Mouse (Mus musculus): Measurements from ENCODE around the gene Vamp1.

The Vamp1 gene

DNA sequence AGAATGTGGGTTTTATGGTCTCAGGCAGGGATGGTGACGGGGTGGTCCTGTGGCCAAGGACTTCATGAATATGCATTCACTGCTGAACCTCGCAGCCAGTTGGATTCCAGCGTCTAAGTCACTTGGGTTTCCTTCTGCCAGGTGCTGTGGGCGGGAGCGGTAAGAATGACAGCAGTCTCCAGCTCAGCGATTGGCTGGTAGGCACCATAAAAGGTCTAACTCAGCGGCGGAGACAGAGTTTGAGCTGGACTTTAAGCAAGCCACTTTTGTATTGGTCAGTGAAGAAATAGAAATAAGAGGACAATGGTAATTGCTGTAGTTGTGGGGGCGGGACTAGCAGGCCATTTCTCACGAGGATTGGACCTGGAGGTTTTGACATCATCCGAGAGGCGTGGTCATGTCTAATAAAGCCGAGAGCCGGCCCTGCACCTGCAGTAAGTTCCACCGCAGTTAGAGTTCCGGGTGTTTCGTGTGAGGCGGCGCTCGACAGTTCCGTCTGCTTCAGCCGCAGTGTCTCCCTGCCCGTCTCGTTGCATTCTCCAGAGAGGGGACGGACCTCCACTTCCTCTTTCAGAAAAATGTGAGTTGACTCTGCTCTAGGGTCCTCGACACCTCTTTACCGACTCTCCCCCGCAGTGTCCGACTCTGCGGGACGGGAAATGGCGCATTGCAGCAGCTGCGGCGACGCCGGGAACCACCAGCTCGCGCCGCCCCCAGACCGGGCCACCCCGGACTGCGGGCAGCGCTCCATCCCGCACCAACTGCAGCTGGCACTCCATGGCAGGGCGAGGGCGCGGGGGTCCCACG lies at the start of gene Vamp1:
Gene Vamp1 (plus strand): TSS at position 404 of the 807 bp plus-strand sequence.
- DNase-seq (ENCODE audit: low spot score in 2 of 2): peak; percentile 90 to 92

DNA sequence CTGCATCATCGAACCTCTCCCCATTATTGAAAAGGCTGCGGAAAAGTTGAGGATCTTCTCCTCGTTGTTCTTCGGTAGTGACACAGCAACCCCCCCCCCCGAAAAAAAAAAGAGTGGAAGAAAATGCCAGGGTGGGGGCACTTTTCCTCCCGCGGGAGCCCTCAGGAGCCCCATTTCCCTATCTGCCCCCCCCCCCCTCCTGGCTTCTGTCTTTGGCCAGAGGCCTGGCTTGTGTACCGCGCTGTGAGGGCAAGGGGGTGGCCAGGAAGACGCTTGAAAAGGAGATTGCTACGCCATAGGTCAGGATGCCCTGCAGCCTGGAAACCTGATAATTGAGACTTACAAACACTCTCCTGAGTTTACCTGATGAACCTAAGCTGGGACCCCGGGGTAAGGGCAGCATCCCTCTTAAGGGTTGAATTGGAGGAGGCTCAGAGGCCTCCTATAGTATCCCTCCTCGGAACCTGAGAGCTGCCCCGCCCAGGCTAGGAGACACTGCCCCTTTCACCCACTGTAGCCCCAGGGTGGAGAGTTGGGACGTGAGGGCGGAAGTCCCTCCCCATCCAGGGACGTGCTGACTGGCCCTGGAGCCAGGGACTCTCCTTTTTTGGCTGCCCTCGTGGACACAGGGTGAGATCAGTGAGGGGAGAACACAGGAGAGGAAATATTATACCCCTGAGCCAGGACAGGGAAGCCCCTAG lies 49.1 kb upstream of the Vamp1 start, which contains the start of gene Gapdh:
Gene Gapdh (minus strand): TSS at position 417 of the 701 bp plus-strand sequence.
- DNase-seq (ENCODE audit: low spot score in 2 of 2): peak; percentile 72 to 88

DNA sequence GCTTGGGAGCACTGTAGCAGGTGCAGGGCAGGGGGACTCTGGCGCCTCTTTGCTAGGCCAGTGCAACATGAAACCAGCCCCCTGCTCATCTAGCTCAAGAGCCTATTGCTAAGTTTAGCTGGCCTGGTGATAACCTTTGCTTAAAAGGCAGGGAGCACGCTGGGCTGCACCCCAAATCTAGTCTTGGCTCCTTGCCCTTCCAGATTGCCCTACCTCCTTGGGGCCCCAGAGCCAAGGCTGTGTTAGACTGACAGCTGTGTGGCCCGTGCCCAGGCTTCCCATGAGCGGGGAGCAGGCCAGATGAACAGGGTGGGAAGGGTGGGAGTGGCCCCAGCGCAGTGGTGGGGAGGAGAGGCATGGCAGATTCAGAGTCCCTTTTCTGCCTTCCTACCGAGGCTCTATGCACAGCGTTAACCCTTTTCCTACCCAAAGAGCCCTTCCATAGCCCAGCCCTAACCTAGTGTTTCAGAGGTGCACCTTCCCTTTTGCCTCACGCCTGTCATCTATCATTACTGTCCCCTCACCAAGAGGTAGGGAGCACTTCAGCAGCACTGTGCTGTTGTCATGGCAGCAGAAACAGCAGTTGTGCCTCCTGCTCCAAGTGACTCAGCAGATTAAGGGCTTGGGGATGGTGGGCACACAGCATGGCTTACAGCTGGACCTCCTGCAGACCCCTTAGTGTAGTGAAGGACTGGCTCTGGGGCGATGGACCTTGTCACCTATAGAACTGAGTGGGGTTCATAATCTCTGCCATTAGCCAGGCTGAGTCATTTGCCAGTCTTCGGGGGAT lies 48.3 kb upstream of the Vamp1 start:
- DNase-seq (ENCODE audit: low spot score in 2 of 2): no peak

DNA sequence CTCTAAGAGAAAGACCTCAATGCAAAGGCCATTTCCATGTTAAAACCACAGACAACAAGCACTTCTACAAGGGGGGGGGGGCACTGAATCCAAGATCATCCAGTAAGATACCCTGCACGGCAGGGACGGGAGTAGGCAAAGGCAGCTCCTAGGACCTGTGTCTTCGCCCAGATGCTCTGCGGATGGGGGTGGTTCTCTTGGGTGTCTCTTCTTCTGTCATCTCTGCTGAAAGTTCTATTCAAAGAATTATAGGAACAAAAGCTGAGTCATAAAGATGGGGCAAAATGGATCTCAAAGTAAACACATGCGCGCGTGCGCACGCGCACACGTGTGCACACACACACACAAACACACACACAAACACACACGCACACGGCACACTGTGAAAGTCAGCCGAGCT lies 47.3 kb upstream of the Vamp1 start:
- no peak for DNase-seq (ENCODE audit: low spot score in 2 of 2)

DNA sequence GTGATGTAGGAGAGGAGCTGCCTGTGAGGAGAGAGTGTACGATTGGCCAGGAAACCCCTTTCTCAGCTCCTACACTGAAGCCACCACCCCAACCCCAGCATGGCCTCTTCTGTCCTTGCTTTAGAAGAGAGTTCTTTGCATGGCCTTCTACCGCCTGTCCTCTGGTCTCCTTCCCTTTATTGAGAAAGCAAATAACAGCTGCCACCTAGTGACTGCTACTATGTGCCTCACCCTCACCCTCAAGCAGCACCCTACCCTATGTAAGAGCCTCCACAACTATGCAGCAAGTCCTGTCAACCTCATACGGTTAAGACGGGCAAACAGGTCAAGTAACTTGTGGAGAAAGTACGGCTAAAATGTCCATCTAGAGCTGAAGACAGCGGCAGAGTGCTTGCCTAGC lies 45.2 kb upstream of the Vamp1 start:
- DNase-seq (ENCODE audit: low spot score in 2 of 2): no peak

DNA sequence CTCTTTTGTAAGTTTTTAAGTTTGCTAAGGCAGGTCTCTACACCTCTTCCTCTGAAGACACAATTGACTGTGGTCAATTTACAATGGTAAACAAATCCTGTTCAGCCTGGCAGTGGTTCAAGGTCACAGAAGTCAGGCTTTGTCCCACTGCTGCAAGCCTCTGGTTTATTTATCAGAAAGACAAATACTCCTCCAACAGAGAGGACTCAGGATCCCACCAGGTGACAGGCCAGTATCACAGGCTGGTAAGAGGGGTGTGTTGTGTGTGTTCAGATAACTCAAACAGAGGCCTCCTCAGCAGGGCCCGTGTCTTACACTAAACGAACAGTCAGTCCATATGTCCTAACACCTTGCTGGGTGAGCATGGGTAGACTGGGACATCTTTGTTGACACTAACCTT lies 42.9 kb upstream of the Vamp1 start:
- DNase-seq (ENCODE audit: low spot score in 2 of 2): no peak

DNA sequence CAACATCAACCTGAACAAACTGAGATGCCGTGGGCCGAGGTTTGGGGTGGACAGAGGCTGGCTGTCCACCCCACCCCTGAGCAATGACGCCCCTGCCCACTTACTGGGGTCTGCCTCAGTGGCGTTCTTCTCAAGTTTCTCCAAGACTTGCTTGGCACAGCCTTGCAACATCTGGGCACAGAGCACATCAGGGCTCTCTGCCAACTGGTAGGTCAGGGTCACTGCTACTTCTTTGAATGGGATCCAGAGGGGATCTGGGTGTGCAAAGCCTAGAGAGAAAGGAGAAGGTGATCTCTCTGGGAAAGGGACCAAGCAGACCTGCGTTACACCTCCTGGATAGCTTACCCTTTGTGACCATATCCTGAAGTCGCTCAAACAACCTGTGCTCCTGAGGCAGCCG lies 42.1 kb upstream of the Vamp1 start:
- DNase-seq (ENCODE audit: low spot score in 2 of 2): no peak

DNA sequence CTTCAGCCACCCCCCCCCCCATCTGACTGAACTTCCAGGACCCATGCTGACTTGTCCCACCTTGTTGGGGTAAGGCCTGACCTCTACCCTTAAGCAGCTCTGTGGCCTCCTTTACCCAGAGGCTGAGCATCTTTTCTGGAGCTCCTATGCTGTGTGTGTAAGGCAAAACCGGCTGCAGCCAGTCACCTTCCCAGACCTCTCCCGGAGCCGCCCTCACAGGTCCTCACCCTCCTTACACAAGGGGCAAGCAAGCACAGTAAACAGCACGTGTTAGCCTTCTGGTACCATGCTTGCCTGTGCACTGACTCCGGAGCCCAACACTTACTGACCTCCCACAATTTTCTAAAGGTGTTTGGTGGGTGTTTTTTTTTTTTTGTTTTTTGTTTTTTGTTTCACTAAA lies 39.9 kb upstream of the Vamp1 start:
- DNase-seq (ENCODE audit: low spot score in 2 of 2): no peak

DNA sequence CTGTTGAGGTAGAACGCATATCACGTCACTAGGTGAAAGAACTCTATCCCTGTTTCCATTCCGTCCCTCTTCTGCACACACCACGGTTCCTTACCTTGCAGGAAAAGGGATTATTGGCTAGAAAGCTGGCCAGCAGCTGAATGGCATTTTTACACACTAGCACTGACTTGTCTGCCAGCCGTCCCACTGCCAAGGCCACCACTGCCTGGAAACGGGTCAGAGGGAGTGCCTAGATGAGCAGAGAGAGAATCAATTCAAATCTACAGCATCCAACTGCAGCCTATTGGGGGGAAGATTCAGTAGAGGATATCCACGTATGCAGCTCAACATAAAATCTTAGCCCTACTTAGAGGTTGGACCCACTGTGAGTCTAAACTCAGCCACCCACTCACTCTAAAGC lies 35.8 kb upstream of the Vamp1 start:
- DNase-seq (ENCODE audit: low spot score in 2 of 2): no peak

DNA sequence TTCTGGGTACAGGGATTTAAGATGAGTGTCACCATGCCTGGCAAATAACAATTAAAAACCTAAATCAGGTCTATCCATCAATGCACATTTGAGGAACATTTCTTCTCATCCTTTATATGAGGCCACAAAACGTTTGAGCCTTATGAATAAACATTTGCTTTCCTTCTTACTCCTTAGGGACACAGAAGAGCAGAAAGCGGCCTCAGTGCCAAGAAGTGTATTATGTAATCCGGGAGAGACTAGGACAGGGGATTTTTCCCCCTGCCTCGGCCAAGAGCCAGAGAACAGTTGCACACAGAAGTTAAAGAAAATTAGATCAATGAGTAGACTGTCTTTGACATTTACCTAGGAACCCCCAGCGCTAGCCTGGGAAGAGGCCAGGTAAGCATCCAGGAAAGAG lies 33.2 kb upstream of the Vamp1 start:
- no peak for DNase-seq (ENCODE audit: low spot score in 2 of 2)

DNA sequence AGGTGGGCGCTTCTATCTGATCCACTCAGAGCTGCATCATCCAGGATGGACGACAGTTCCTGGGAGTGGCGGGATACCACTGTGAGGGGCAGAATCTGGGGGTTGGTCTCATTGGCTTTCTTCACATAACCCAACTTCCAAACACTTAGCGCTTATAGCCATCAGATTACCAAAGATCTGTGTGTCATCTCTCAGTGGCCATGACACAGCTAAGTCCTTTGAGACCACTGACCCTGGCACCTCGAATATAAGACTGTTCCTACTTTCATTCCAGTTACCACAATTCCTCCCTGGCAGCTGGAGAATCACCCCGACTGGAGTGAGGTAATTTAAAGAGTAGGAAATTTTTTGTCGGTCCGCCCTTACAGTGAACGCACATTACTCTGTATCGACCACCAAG lies 29.1 kb upstream of the Vamp1 start:
- DNase-seq (ENCODE audit: low spot score in 2 of 2): no peak

DNA sequence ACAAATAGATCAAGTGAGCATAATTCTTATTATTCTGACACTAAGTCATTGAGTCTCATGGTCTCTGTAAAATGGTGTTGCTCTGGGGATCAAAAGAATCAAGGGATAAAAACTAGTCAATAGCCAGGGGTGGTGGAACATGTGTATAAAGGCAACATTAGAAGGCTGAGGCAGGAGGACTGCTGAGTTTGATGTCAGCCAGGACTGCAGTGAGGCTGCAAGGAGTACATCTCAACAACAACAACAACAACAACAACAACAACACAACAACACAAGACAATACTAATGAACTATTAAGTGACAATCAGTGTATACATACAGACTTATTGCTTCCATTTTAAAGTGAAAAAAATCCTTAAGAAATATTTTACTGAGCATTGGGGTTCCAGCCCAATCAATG lies 24.5 kb upstream of the Vamp1 start:
- no peak for DNase-seq (ENCODE audit: low spot score in 2 of 2)

DNA sequence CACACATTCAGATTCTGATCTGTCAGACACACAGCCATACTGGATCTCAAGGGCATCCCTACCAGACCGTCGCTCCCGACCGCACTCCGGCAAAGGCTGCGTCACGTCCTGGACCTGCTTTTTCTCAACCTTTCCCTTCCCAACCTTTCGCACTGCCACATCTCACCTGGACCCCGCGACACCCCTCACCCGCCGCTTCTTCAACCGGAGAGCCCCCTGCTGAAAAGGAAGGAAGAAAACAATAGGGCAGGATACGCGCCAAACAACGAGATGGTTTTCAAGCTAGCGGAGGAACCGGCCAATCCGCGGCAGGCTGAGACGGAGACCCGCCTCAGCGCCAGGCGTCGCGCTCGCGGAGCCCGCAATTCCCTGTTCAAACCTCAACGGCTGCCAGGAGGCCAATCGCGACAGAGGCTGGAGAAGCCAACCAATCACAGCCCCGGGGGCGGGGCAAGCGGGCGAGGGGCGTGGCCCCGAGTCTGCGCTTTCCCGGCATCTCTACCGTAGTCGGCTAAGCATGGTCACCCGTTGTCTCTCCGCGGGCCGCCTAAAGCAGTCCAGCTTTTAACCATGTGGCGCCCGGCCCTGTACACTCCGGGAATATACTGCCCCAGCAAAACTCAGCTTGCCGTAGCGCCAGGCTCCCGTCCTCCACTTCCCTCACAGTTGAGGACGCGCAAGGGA lies 23.9 kb upstream of the Vamp1 start, which contains the start of the genes Ncapd2 and Mrpl51:
Gene Ncapd2 (minus strand): TSS at position 370 of the 684 bp plus-strand sequence.
Gene Mrpl51 (plus strand): TSS at position 470 of the 684 bp plus-strand sequence.
- peak; percentile 94 to 95 for DNase-seq (ENCODE audit: low spot score in 2 of 2)

DNA sequence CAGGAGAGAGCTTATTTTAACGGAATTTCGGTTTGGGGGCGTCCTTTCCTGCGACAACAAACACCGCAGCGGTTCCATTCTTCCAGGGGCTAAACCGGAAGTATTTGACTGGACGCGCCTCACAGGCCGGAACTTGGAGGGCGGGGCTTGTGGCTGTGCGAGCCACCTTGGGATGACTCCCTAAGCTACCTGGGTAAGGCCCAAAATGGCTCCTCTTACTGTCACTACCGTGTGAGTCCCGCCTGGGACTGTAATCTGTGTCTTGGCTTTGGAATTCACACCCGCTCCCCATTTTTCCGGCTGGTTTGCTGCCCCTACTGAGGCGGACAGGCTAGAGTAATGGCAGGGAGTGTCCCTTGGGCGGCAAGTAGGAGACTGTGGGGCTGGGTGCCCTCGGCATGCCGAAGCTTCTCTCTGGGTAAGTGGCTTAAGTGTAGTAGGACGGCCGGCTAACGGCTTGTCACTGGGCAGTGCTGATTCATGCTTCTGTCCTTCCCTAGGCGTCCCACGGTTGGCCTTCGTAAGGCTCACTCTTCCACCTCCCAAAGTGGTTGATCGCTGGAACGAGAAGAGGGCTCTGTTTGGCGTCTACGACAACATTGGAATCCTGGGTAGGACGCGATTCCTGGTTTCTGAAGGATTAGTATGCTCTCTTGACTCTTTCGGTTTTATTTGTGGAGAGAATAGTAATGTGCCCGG lies 23.2 kb upstream of the Vamp1 start:
- DNase-seq (ENCODE audit: low spot score in 2 of 2): peak; percentile 85 to 86

DNA sequence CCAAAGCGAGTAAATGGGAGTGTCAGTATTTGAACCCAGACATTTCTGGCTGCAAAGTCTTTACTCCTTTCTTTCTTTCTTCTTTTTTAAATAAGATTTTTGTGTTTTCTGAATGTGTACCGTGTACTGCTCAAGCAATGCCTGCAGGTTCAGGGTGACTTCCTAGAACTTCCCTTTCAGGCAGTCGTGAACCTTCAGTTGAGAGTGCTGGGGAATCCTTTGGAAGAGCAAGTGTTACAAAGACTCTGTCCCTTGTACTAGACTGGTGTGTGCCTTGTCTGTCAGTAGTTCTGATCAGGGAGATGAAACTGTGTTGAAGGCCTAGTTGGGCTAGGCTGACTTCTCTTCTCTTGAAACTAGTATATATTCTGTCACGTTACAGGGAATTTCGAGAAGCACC lies 22.5 kb upstream of the Vamp1 start:
- DNase-seq (ENCODE audit: low spot score in 2 of 2): no peak

DNA sequence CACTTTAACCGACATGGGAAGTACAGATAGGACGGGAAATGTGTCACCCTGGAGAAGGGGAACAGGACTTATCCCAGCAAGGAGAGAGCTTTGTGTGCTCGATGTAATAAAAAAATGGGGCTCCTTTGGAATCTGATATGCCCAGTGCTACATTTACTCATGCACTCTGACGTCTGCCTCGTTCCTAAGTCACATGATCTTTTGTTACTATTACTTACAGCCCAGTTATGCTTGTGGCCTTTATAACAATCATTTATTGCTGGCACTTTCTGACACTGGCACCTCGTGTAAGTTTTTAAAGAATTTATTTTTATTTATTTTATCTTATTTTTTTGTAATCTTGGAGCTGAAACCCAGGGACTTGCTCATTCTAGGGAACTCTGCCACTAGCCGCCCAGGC lies 22.0 kb upstream of the Vamp1 start:
- no peak for DNase-seq (ENCODE audit: low spot score in 2 of 2)

DNA sequence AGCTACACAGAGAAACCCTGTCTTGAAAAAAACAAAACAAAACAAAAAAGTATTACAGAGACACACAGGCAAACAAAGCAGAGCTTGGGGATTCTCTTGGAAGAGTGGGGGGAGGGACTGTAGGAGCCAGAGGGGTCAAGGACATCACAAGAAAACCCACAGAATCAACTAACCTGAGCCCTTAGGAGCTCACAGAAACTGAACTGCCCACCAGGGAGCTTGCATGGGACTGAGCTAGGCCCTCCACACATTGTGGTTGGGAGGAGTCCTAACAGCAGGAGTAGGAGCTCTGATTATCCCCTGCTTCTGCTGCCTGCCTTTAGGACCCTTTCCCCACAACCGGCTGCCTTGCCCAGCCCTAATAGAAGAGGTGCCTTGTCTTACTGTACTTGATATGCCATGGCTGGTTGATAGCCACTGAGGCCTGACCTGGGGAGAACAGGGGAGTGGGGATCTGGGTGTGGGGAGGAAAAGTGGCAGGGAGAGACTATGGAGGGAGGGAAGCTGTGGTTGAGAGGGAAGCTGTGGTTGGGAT lies 19.7 kb upstream of the Vamp1 start:
- DNase-seq (ENCODE audit: low spot score in 2 of 2): no peak

DNA sequence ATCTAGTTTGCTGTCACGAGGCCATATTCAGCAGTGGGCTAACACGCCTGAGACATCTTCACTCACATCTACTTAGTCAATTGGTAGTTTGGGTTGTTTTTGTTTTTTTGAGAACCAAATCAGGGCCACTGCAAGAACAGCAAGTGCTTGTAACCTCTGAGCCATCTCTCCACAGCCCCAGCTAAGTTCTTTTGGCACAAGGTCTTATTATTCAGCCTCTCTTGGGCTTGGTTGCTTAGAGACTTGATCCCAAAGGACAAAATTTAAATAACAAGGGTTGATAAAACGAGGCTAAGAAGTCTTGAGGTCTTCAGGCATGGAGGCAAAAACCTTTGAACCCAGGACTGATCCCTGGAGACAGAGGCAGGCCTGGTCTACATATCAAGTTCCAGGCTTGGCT lies 19.1 kb upstream of the Vamp1 start:
- DNase-seq (ENCODE audit: low spot score in 2 of 2): no peak

DNA sequence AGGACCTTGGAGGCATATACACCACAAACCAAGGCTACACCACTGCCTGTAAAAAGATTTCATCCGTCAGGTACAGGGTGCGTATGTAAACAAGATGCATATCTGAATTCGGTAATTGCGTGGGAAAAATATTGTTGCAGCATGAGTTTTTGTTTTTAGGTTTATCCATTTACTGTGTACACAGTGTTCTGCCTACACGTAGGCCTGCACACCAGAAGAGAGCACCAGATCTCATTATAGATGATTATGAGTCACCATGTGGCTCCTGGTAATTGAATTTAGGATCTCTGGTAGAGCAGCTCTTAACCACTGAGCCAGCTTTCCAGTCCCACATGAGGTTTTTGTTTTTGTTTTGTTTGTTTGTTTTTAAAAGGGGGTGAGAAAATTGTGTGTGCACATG lies 18.2 kb upstream of the Vamp1 start:
- no peak for DNase-seq (ENCODE audit: low spot score in 2 of 2)

DNA sequence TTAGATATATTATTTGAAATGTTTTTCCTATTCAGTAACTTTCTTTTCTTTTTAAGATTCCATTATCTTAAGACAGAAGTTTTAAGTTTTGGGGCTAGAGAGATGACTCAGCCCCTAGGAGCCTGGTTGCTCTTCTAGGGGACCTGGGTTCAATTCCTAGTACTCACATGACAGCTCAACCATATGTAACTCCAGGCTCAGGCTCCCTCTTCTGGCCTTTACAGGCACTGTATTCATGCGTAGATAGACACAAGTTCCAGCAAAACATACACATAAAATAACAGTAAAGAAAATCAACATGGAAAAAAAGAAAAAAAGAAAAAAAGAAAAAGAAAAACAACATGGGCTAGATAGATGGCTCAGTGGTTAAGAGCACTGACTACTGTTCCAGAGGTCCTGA lies 4.9 kb upstream of the Vamp1 start:
- no peak for DNase-seq (ENCODE audit: low spot score in 2 of 2)

DNA sequence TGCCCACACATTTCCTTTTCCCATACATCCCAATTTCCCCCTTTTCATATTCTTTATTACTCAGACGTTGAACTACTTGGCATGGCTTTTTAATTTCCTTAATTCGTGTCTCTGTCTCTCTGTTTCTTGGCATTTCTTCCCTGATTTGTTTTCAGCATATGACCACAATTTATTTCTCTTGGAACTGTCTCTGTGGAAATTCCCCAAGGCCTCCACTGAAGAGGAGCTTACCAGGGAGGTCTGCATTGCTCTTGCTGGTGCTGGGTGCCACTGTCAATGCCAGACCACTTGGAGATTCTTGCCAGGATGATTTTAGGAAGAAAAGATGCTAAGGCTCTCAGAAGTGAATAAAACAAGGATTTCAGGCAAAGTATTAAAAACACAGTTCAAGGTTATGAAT lies 2.7 kb upstream of the Vamp1 start:
- DNase-seq (ENCODE audit: low spot score in 2 of 2): no peak

Data from urinary bladder, adult 18-20 months (tissue).